Mouse (Mus musculus) limb, embryonic 14.5 days (tissue): ENCODE results near the gene Fstl3. TPM values are rescaled to one million over a fixed set of nuclear protein-coding genes. Genes with fewer than 3 reads are reported as not detected.

Experiments used
- ATAC-seq: fragments of 200-750 bp; cut with Nextera tagmentation; 2 replicates; pipeline ENCODE4 v1.8.0; 2017; ENCODE audit warnings: low read depth, moderate number of reproducible peaks, moderate TSS enrichment; ENCODE audit not compliant: low FRiP score
- DNase-seq: peaks from one replicate; pipeline ENCODE4 v3.0.0-alpha.2; 2015; ENCODE audit warnings: low spot score
- H3K27ac ChIP-seq: fragments of 300-500 bp; sonication (generic); replicated peaks from 2 replicates; pipeline ENCODE4 v1.5.1; 2014; ENCODE audit warnings: low read depth, mild to moderate bottlenecking, low read length, moderate library complexity, mixed read lengths
- H3K27me3 ChIP-seq: fragments of 300-500 bp; sonication (generic); 2 replicates; pipeline ENCODE4 v1.6.1; 2014; ENCODE audit warnings: low read length, mixed read lengths; ENCODE audit not compliant: control insufficient read depth, insufficient read depth
- H3K36me3 ChIP-seq: fragments of 300-500 bp; sonication (generic); 2 replicates; pipeline ENCODE4 v1.6.1; 2014; ENCODE audit warnings: mild to moderate bottlenecking, low read length, moderate library complexity, mixed read lengths; ENCODE audit not compliant: control insufficient read depth, insufficient read depth
- H3K4me1 ChIP-seq: fragments of 300-500 bp; sonication (generic); 2 replicates; pipeline ENCODE4 v1.6.1; 2014; ENCODE audit warnings: antibody characterized with exemption, low read length, mixed read lengths; ENCODE audit not compliant: control insufficient read depth, insufficient read depth
- H3K4me2 ChIP-seq: fragments of 300-500 bp; sonication (generic); replicated peaks from 2 replicates; pipeline ENCODE4 v1.6.1; 2014; ENCODE audit warnings: low read depth, mild to moderate bottlenecking, low read length, moderate library complexity; ENCODE audit not compliant: severe bottlenecking
- H3K4me3 ChIP-seq: fragments of 300-500 bp; sonication (generic); replicated peaks from 2 replicates; pipeline ENCODE4 v1.5.1; 2014; ENCODE audit warnings: low read length
- H3K9ac ChIP-seq: fragments of 300-500 bp; sonication (generic); 2 replicates; pipeline ENCODE4 v1.6.1; 2014; ENCODE audit warnings: mild to moderate bottlenecking, low read depth, low read length, moderate library complexity; ENCODE audit not compliant: severe bottlenecking
- H3K9me3 ChIP-seq: fragments of 300-500 bp; sonication (generic); 2 replicates; pipeline ENCODE4 v1.6.1; 2016; ENCODE audit warnings: low read length; ENCODE audit not compliant: control insufficient read depth
- POLR2A ChIP-seq: fragments of 200-500 bp; IDR thresholded peaks from 2 replicates; pipeline ENCODE4 v1.8.0; 2012; ENCODE audit warnings: inconsistent platforms, mild to moderate bottlenecking, moderate library complexity, borderline replicate concordance; ENCODE audit not compliant: insufficient read depth, insufficient read length; ENCODE audit errors: extremely low read depth
- WGBS: fragments of 180-500 bp; shearing (Covaris S2); extraction: QIAGEN DNeasy Blood & Tissue Kit; methylation state at CpG from one replicate; pipeline ENCODE4 v1.1.7; 2014; 5-methylcytosine and 5-hydroxymethylcytosine counted together
- polyA plus RNA-seq, 2 experiments: library from polyadenylated mRNA; depleted of rRNA in 1 of 2; stranded (reverse) in 1 of 2; unstranded in 1 of 2; fragments of >200 nt; fragmentation: Nextera tagmentation in 1 of 2; extraction: Ambion mirVana in 1 of 2; gene quantifications; 2 replicates each; pipeline versions ENCODE4 v1.2.1 to v1.2.3; 2012 to 2014

Fstl3 gene
- 11.6 and 14.7 TPM in 2 replicates for polyA plus RNA-seq (2012; rRNA removed)
- 9.0 and 9.5 TPM in 2 replicates for polyA plus RNA-seq (2014; fragmentation: Nextera tagmentation; extraction: Ambion mirVana)

- Histone ChIP-seq H3K9me3 (no peaks in the 10 kb centered on the region), H3K4me3 (peak within 1 kb of the TSS; percentile 47), H3K27ac (no peak within 1 kb of the TSS), H3K36me3 (no peaks in the 10 kb centered on the region), H3K4me2 (peak within 1 kb of the TSS; percentile 78), H3K4me1 (peaks cover 22% of the 10 kb centered on the region), H3K27me3 (no peaks in the 10 kb centered on the region), H3K9ac (peak within 1 kb of the TSS; percentile 68)
- DNase-seq (no peak), ATAC-seq (no peak)
- WGBS, result under 1% methylated on average over 35 of the region's 39 CpGs
- no peak for TF ChIP-seq POLR2A
These were observed at the start of gene Fstl3 for GRCm38 (mm10) chr10:79777103-79777531. Fstl3 (plus strand) TSS chr10:79777272.

- 68% methylated on average over 28 of the region's 28 CpGs for WGBS
- H3K27ac ChIP-seq, result no peak overlapping the region
- no peak overlapping the region for H3K4me3 ChIP-seq
- 0 out of 2 replicates have a peak, but pooled peaks cover 4% of the 10 kb centered on the region for H3K36me3 ChIP-seq
- no peaks in the 10 kb centered on the region for H3K27me3 ChIP-seq
- H3K4me2 ChIP-seq, result no peak overlapping the region
- H3K9ac ChIP-seq, result no peak overlapping the region
- no peaks in the 10 kb centered on the region for H3K9me3 ChIP-seq
- H3K4me1 ChIP-seq, result no peaks in the 10 kb centered on the region
- no peak for TF ChIP-seq POLR2A
- ATAC-seq (no peak), DNase-seq (no peak)
These were observed 48.5 kb upstream of the Fstl3 start for GRCm38 (mm10) chr10:79728323-79729249.

DNA sequence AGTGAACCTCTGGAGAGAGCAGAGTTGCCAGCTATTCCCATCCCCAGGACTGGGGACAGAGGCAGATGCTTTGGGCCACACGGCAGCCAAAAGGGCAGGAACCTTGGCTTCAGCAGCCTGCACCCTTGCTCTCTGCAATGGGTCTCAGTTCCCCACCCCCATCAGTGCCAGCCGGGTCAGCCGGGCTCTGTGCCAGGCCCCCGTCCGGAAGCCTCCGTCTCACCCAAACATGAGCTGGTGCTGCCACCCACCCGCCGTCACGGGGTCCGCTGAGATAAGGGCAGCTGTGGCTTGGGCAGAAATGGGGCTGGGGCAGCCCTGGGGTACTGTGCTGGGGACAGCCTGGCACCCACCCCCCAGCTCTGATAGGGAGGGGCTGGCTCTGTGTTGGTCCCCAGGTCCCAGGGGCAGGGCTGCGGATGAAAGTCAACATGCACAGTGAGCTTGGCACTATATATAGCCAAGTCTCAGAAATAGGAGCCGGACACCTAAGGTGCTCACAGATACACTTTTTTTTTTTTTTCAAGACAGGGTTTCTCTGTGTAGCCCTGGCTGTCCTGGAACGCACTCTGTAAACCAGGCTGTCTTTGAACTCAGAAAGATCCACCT, 47.6 kb upstream of the Fstl3 start:
- no peak overlapping the region for H3K4me2 ChIP-seq
- H3K27me3 ChIP-seq, result no peaks in the 10 kb centered on the region
- H3K9ac ChIP-seq, result no peak overlapping the region
- TF ChIP-seq POLR2A, result no peak
- no peak overlapping the region for H3K27ac ChIP-seq
- ATAC-seq (no peak), DNase-seq (no peak)
- H3K4me1 ChIP-seq, result no peaks in the 10 kb centered on the region
- H3K36me3 ChIP-seq, result peaks cover 8% of the 10 kb centered on the region
- WGBS, result 92% methylated on average over 13 of the region's 13 CpGs
- H3K4me3 ChIP-seq, result no peak overlapping the region
- H3K9me3 ChIP-seq, result no peaks in the 10 kb centered on the region

GRCm38 (mm10) chr10:79732500-79732899, 44.6 kb upstream of the Fstl3 start:
- no peak overlapping the region for H3K4me3 ChIP-seq
- DNase-seq (no peak), ATAC-seq (no peak)
- H3K9ac ChIP-seq, result no peak overlapping the region
- TF ChIP-seq POLR2A, result no peak
- H3K4me2 ChIP-seq, result no peak overlapping the region
- 89% methylated on average over 1 of the region's 1 CpGs for WGBS
- peaks cover 9% of the 10 kb centered on the region for H3K9me3 ChIP-seq
- peaks cover 34% of the 10 kb centered on the region for H3K36me3 ChIP-seq
- H3K4me1 ChIP-seq, result no peaks in the 10 kb centered on the region
- H3K27ac ChIP-seq, result no peak overlapping the region
- no peaks in the 10 kb centered on the region for H3K27me3 ChIP-seq

DNA sequence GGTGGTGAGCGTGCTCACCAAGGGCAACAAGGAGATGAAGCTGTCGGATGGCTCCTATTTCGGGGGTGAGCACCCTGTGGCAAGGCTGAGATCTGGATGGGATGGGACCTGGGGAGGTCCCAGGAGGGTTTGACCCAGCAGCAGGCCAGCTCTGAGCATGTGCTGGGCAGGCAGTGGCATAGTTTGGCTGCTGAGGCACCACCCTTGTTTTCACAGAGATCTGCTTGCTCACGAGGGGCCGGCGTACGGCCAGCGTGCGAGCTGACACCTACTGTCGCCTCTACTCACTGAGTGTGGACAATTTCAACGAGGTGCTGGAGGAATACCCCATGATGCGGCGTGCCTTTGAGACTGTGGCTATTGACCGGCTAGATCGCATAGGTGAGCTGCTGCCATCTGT, 43.2 kb upstream of the Fstl3 start:
- no peak overlapping the region for H3K9ac ChIP-seq
- no peaks in the 10 kb centered on the region for H3K27me3 ChIP-seq
- H3K4me2 ChIP-seq, result no peak overlapping the region
- TF ChIP-seq POLR2A, result no peak
- H3K36me3 ChIP-seq, result peaks cover 48% of the 10 kb centered on the region
- 95% methylated on average over 15 of the region's 15 CpGs for WGBS
- H3K4me3 ChIP-seq, result no peak overlapping the region
- no peak overlapping the region for H3K27ac ChIP-seq
- H3K4me1 ChIP-seq, result no peaks in the 10 kb centered on the region
- DNase-seq, result no peak
- H3K9me3 ChIP-seq, result peaks cover 22% of the 10 kb centered on the region
- no peak for ATAC-seq
